Mouse (Mus musculus) gastrocnemius, postnatal 14 days (tissue): Measurements from ENCODE around the gene Dcst2. TPM values are rescaled to one million over a fixed set of nuclear protein-coding genes. Genes with fewer than 3 reads are reported as not detected.
A peak's percentile ranks its signal among the peaks of the same experiment; 100 is the strongest.

Experiments used
- DNase-seq: peaks from one replicate; pipeline ENCODE4 v3.0.0; 2021; ENCODE audit warnings: mixed read lengths
- intact Hi-C: fragments of 180-260 bp; cut with DNase I; formaldehyde crosslinking; loops from one replicate; pipeline ENCODE4 v1.15.1; 2025; ENCODE audit warnings: low total_unique reads
- long read RNA-seq, 2 experiments: library from polyadenylated mRNA; stranded (forward); transcript quantifications; one replicate each; pipeline ENCODE4 v2.0.0; 2021
- total RNA-seq, 2 experiments: library from RNA; stranded (reverse); gene quantifications; 2 replicates each; pipeline ENCODE4 v1.2.3; 2021

The Dcst2 gene
- total RNA-seq = not detected
- long read RNA-seq, experiment 1 = 0 reads
- long read RNA-seq, experiment 2 = 0 reads

GRCm38 (mm10) chr3:89361675-89362074 is at the start of gene Dcst2:
Gene Dcst2 (plus strand): TSS chr3:89361975.
- DNase-seq = no peak
- intact Hi-C loops = no loop called here

- no peak for DNase-seq
- intact Hi-C loops = loop anchor here (10.0 kb wide), 1 partner anchor 170 kb away; no protein-coding TSS in a partner anchor
Measured at GRCm38 (mm10) chr3:89314340-89314739, 47.4 kb upstream of the Dcst2 start.

- intact Hi-C loops = loop anchor here (5.0 to 10.0 kb wide), 2 partner anchors 43 to 170 kb away; no protein-coding TSS in a partner anchor
- DNase-seq = no peak
Measured at GRCm38 (mm10) chr3:89314791-89315190, 47.0 kb upstream of the Dcst2 start.

- intact Hi-C loops = loop anchor here (5.0 to 10.0 kb wide), 2 partner anchors 42 to 169 kb away; no protein-coding TSS in a partner anchor
- DNase-seq = peak; percentile 84
Measured at GRCm38 (mm10) chr3:89315195-89315929, 46.4 kb upstream of the Dcst2 start.

- intact Hi-C loops = loop anchor here (5.0 to 10.0 kb wide), 2 partner anchors 41 to 169 kb away; no protein-coding TSS in a partner anchor
- no peak for DNase-seq
Measured at GRCm38 (mm10) chr3:89315930-89316831, 45.6 kb upstream of the Dcst2 start.

- intact Hi-C loops = loop anchor here (5.0 to 10.0 kb wide), 2 partner anchors 40 to 168 kb away; no protein-coding TSS in a partner anchor
- peak; percentile 79 for DNase-seq
Measured at GRCm38 (mm10) chr3:89316833-89317232, 44.9 kb upstream of the Dcst2 start.

GRCm38 (mm10) chr3:89317246-89317645 is 44.5 kb upstream of the Dcst2 start:
- intact Hi-C loops = loop anchor here (5.0 to 10.0 kb wide), 2 partner anchors 40 to 168 kb away; no protein-coding TSS in a partner anchor
- no peak for DNase-seq

GRCm38 (mm10) chr3:89318316-89318715 is 43.5 kb upstream of the Dcst2 start:
- intact Hi-C loops = loop anchor here (5.0 to 10.0 kb wide), 2 partner anchors 39 to 166 kb away; no protein-coding TSS in a partner anchor
- no peak for DNase-seq

- intact Hi-C loops = loop anchor here (5.0 to 10.0 kb wide), 2 partner anchors 38 to 166 kb away; no protein-coding TSS in a partner anchor
- no peak for DNase-seq
Measured at GRCm38 (mm10) chr3:89318971-89319590, 42.7 kb upstream of the Dcst2 start.

GRCm38 (mm10) chr3:89319591-89320350 is 42.0 kb upstream of the Dcst2 start:
- no peak for DNase-seq
- intact Hi-C loops = loop anchor here (5.0 to 10.0 kb wide), 2 partner anchors 38 to 165 kb away; no protein-coding TSS in a partner anchor

GRCm38 (mm10) chr3:89320581-89321182 is 41.1 kb upstream of the Dcst2 start:
- intact Hi-C loops = no loop called here
- no peak for DNase-seq

- intact Hi-C loops = no loop called here
- DNase-seq = no peak
Measured at GRCm38 (mm10) chr3:89321183-89322130, 40.3 kb upstream of the Dcst2 start.

GRCm38 (mm10) chr3:89322131-89322500 is 39.7 kb upstream of the Dcst2 start:
- no peak for DNase-seq
- intact Hi-C loops = no loop called here

GRCm38 (mm10) chr3:89322514-89323165 is 39.1 kb upstream of the Dcst2 start, which contains the start of gene Efna3:
Gene Efna3 (minus strand): TSS chr3:89322965.
- peak; percentile 49 for DNase-seq
- intact Hi-C loops = no loop called here

GRCm38 (mm10) chr3:89325882-89326281 is 35.9 kb upstream of the Dcst2 start:
- DNase-seq = no peak
- intact Hi-C loops = no loop called here

GRCm38 (mm10) chr3:89327371-89327870 is 34.4 kb upstream of the Dcst2 start:
- no peak for DNase-seq
- intact Hi-C loops = no loop called here
